Mouse (Mus musculus): ENCODE measurements around the gene Plekhh1.

DNA sequence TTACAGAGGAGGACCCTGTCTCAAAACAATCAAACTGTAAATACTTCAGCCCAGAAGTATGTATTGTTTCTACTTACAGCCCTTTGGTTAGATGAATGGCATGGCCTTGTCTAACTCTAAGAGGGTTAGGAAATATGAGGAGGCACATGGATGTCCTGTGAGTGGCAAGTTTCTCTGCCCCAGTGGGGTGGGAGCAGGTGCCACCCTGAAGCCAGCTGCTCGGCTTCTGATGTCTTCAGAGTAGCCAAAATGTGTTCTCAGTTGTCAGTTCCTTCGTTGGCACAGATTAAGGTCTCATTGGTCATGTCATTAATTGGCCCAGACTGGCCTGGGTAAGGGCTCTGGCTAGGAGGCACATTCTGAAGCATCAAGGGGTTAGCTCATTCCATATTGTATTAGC is 20.8 kb downstream of the Plekhh1 start:
- TF ChIP-seq POLR2A (IDR thresholded peaks at IDR 0.05; ENCODE audit: extremely low read depth, insufficient read depth, low read length) (no peak), CTCF (IDR thresholded peaks at IDR 0.05; ENCODE audit: low read depth, low read length) (no peak)

All from liver, adult 2 months (tissue).